In the genomic region with DNA sequence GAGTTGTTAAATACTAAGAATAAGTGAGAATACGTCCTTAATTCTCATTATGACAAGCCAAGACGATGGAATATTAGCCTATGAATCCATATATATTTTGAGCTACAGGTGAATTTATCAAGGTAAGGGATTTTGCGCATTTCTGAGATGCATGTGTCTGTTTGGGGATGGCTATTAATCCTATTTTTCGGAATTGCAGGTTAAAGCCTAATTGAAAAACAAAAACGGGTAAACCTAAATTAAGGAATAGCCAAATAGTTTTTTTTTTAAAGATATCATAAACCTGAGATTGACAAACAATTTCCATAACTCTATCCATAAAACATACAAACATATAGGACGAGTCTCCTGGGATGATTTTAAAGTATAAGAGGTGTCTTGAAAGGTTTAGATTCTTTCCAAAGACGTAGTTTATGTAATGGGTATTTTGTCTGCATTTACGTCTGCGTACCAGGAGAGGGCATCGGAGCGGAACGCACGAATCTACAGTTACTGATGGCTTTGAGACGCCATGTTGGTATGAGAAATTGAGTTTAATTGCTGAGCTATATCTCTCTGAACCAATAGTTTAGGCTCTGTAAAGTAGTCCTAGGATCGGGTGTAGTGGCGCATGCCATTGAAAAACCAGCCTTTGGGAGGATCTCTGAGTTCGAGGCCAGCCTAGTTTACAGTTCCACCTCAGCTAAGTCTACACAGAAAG, we compare ENCODE assay signal across 8 mouse cellular contexts. TPM values are rescaled to one million over a fixed set of nuclear protein-coding genes. Genes with fewer than 3 reads are reported as not detected.
DNase-seq lines count a peak whose midpoint lies in the region; ATAC-seq lines count a peak whose summit lies in the region.

No protein-coding gene starts in this region.

- no peaks in the 10 kb centered on the region for H3K27me3 ChIP-seq in embryonic facial prominence, embryonic 10.5 days (replicated peaks; ENCODE audit: low read depth, poor library complexity, severe bottlenecking)
- H3K27me3 ChIP-seq in limb, embryonic 13.5 days, result no peaks in the 10 kb centered on the region
- H3K27me3 ChIP-seq in midbrain, embryonic 15.5 days (replicated peaks), result no peaks in the 10 kb centered on the region

- peak; percentile 67 for DNase-seq in 3134 (ENCODE audit: extremely low read depth, insufficient read length, low spot score)
- DNase-seq in adrenal gland, adult 18-20 months (ENCODE audit: low spot score in 2 of 2), result peak; percentile 30 to 34
- peak; percentile 75 for DNase-seq in embryonic facial prominence, embryonic 10.5 days (ENCODE audit: low spot score)
- DNase-seq in heart, adult 8-10 months (ENCODE audit: low spot score), result peak; percentile 69
- DNase-seq in kidney, adult 9 months, result peak; percentile 65
- DNase-seq in spleen, postnatal 14 days (ENCODE audit: low spot score in 2 of 2), result peak; percentile 24 to 47

- H3K36me3 ChIP-seq in embryonic facial prominence, embryonic 10.5 days (replicated peaks), result peaks cover 1% of the 10 kb centered on the region; the same call in 1 of the 2 replicates
- no peaks in the 10 kb centered on the region for H3K36me3 ChIP-seq in limb, embryonic 13.5 days
- no peaks in the 10 kb centered on the region for H3K36me3 ChIP-seq in midbrain, embryonic 15.5 days (replicated peaks)

- ATAC-seq in limb, embryonic 13.5 days (ENCODE audit: low FRiP score, low read depth), result no peak
- ATAC-seq in midbrain, embryonic 15.5 days (replicated peaks), result no peak

- H3K9ac ChIP-seq in limb, embryonic 13.5 days, result no peak overlapping the region
- H3K9ac ChIP-seq in midbrain, embryonic 15.5 days, result no peak overlapping the region

- peaks cover 11% of the 10 kb centered on the region for H3K4me1 ChIP-seq in embryonic facial prominence, embryonic 10.5 days
- H3K4me1 ChIP-seq in limb, embryonic 13.5 days, result peaks cover 6% of the 10 kb centered on the region
- peaks cover 4% of the 10 kb centered on the region; the same call in 1 of the 2 replicates for H3K4me1 ChIP-seq in midbrain, embryonic 15.5 days

- H3K9me3 ChIP-seq in embryonic facial prominence, embryonic 10.5 days, result no peaks in the 10 kb centered on the region
- H3K9me3 ChIP-seq in limb, embryonic 13.5 days, result no peaks in the 10 kb centered on the region
- H3K9me3 ChIP-seq in midbrain, embryonic 15.5 days, result no peaks in the 10 kb centered on the region

- peak overlapping the region; percentile 67 for H3K27ac ChIP-seq in embryonic facial prominence, embryonic 10.5 days (replicated peaks)
- peak overlapping the region; percentile 45; the same call in 1 of the 2 replicates for H3K27ac ChIP-seq in limb, embryonic 13.5 days
- H3K27ac ChIP-seq in midbrain, embryonic 15.5 days, result peak overlapping the region; percentile 73

- peak overlapping the region; percentile 54 for H3K4me2 ChIP-seq in limb, embryonic 13.5 days (replicated peaks)
- peak overlapping the region; percentile 48 for H3K4me2 ChIP-seq in midbrain, embryonic 15.5 days

- 4% methylated on average over 17 of the region's 17 CpGs for WGBS in embryonic facial prominence, embryonic 10.5 days
- 7% methylated on average over 17 of the region's 17 CpGs for WGBS in limb, embryonic 13.5 days
- WGBS in midbrain, embryonic 15.5 days, result 3% methylated on average over 17 of the region's 17 CpGs

- peak overlapping the region; percentile 78 for H3K4me3 ChIP-seq in embryonic facial prominence, embryonic 10.5 days
- H3K4me3 ChIP-seq in limb, embryonic 13.5 days, result peak overlapping the region; percentile 40
- H3K4me3 ChIP-seq in midbrain, embryonic 15.5 days, result peak overlapping the region; percentile 39

RNA-seq across cellular contexts. Expression of a gene that starts 4.8 kb away (rescaled TPM):
- 100 to 1,000 TPM; 377 to 394 TPM for total RNA-seq in adrenal gland, adult 18-20 months (2021)
- 682 and 687 TPM in 2 replicates for polyA plus RNA-seq in embryonic facial prominence, embryonic 10.5 days (2016; fragmentation: Nextera tagmentation; extraction: Ambion mirVana)
- total RNA-seq in heart, adult 8-10 months (2022), result 100 to 1,000 TPM; 168 to 195 (median 176) TPM
- polyA plus RNA-seq in limb, embryonic 13.5 days (2015; fragmentation: Nextera tagmentation; extraction: Ambion mirVana), result 634 and 669 TPM in 2 replicates
- 495 and 513 TPM in 2 replicates for polyA plus RNA-seq in midbrain, embryonic 15.5 days (2015; fragmentation: Nextera tagmentation; extraction: Ambion mirVana)

RNA-seq across cellular contexts. Expression of a gene that starts 32.0 kb away (rescaled TPM):
- 100 to 1,000 TPM; 173 to 207 TPM for total RNA-seq in adrenal gland, adult 18-20 months (2021)
- 223 and 229 TPM in 2 replicates for polyA plus RNA-seq in embryonic facial prominence, embryonic 10.5 days (2016; fragmentation: Nextera tagmentation; extraction: Ambion mirVana)
- 100 to 1,000 TPM; 120 to 137 (median 129) TPM for total RNA-seq in heart, adult 8-10 months (2022)
- polyA plus RNA-seq in limb, embryonic 13.5 days (2015; fragmentation: Nextera tagmentation; extraction: Ambion mirVana), result 244 and 273 TPM in 2 replicates
- polyA plus RNA-seq in midbrain, embryonic 15.5 days (2015; fragmentation: Nextera tagmentation; extraction: Ambion mirVana), result 180 and 195 TPM in 2 replicates

RNA-seq across cellular contexts. Expression of a gene that starts 46.2 kb away (rescaled TPM):
- 10 to 100 TPM; 18.6 to 20.3 TPM for total RNA-seq in adrenal gland, adult 18-20 months (2021)
- 26.6 and 26.9 TPM in 2 replicates for polyA plus RNA-seq in embryonic facial prominence, embryonic 10.5 days (2016; fragmentation: Nextera tagmentation; extraction: Ambion mirVana)
- 10 to 100 TPM; 11.1 to 15.3 (median 13.1) TPM for total RNA-seq in heart, adult 8-10 months (2022)
- polyA plus RNA-seq in limb, embryonic 13.5 days (2015; fragmentation: Nextera tagmentation; extraction: Ambion mirVana), result 42.9 and 43.5 TPM in 2 replicates
- polyA plus RNA-seq in midbrain, embryonic 15.5 days (2015; fragmentation: Nextera tagmentation; extraction: Ambion mirVana), result 43.9 and 45.3 TPM in 2 replicates
